Mouse (Mus musculus): ENCODE measurements around the gene Foxf1.

- TF ChIP-seq CTCF (IDR thresholded peaks at IDR 0.05; ENCODE audit: low read depth, low read length) = no peak
- no peak for TF ChIP-seq GATA1 (IDR thresholded peaks at IDR 0.05; ENCODE audit: borderline replicate concordance, low read length)
- TF ChIP-seq POLR2AphosphoS5 (IDR thresholded peaks at IDR 0.05; ENCODE audit: insufficient replicate concordance, low read depth, low read length) = no peak
- no peak for TF ChIP-seq TAL1 (conservative IDR thresholded peaks at IDR 0.05; ENCODE audit: low read depth, low read length)
- TF ChIP-seq GATA2 (IDR thresholded peaks at IDR 0.05; ENCODE audit: borderline replicate concordance, low read depth, low read length) = no peak
Observed at GRCm38 (mm10) chr8:121115136-121115535, 30.9 kb downstream of the Foxf1 start.
